Mouse (Mus musculus) liver, embryonic 14.5 days (tissue): Measurements from ENCODE around the gene Mtmr4. TPM values are rescaled to one million over a fixed set of nuclear protein-coding genes. Genes with fewer than 3 reads are reported as not detected.

ENCODE experiments used
- ATAC-seq: fragments of 200-750 bp; cut with Nextera tagmentation; 2 replicates; pipeline ENCODE4 v1.8.0; 2017; ENCODE audit warnings: moderate number of reproducible peaks, mild to moderate bottlenecking, moderate library complexity; ENCODE audit not compliant: insufficient read depth
- DNase-seq, 3 experiments: peaks; one replicate each; pipeline ENCODE4 v3.0.0-alpha.2; 2012 to 2013; ENCODE audit warnings: low read depth in 3 of 3, low spot score in 3 of 3
- H3K27ac ChIP-seq: fragments of 300-500 bp; sonication (generic); 2 replicates; pipeline ENCODE4 v1.5.1; 2014; ENCODE audit warnings: moderate library complexity, mild to moderate bottlenecking, control low read depth, inconsistent platforms
- H3K27me3 ChIP-seq: fragments of 300-500 bp; sonication (generic); 2 replicates; pipeline ENCODE4 v1.6.1; 2014; ENCODE audit warnings: mild to moderate bottlenecking, low read length, moderate library complexity; ENCODE audit not compliant: control insufficient read depth, insufficient read depth
- H3K36me3 ChIP-seq: fragments of 300-500 bp; sonication (generic); replicated peaks from 2 replicates; pipeline ENCODE4 v1.6.1; 2014; ENCODE audit warnings: low read depth; ENCODE audit not compliant: control insufficient read depth, insufficient read depth
- H3K4me1 ChIP-seq, 2 experiments: fragments of 200-500 bp in 1 of 2; fragments of 300-500 bp in 1 of 2; sonication (generic) in 1 of 2; replicated peaks; 2 replicates each; pipeline ENCODE4 v1.6.1; 2012 to 2014; ENCODE audit warnings: antibody characterized with exemption in 1 of 2, inconsistent platforms in 1 of 2, low read length in 1 of 2; ENCODE audit not compliant: control insufficient read depth in 2 of 2, insufficient read depth in 2 of 2
- H3K4me2 ChIP-seq: fragments of 300-500 bp; sonication (generic); 2 replicates; pipeline ENCODE4 v1.6.1; 2014; ENCODE audit warnings: low read depth, mild to moderate bottlenecking, control low read depth, moderate library complexity
- H3K4me3 ChIP-seq, 2 experiments: fragments of 200-500 bp in 1 of 2; fragments of 300-500 bp in 1 of 2; sonication (generic) in 1 of 2; 2 replicates each; pipeline ENCODE4 v1.5.1; 2012 to 2014; ENCODE audit warnings: low read depth in 2 of 2, low read length in 2 of 2, mild to moderate bottlenecking in 2 of 2, control low read depth in 1 of 2, inconsistent platforms in 1 of 2, moderate library complexity in 1 of 2; ENCODE audit not compliant: insufficient read depth in 1 of 2
- H3K9ac ChIP-seq: fragments of 300-500 bp; sonication (generic); replicated peaks from 2 replicates; pipeline ENCODE4 v1.6.1; 2014; ENCODE audit warnings: mild to moderate bottlenecking, control low read depth, moderate library complexity
- H3K9me3 ChIP-seq: fragments of 300-500 bp; sonication (generic); 2 replicates; pipeline ENCODE4 v1.6.1; 2016; ENCODE audit warnings: low read length, mixed read lengths; ENCODE audit not compliant: control insufficient read depth
- CTCF ChIP-seq: IDR thresholded peaks from 2 replicates; pipeline ENCODE4 v1.5.1; 2016; ENCODE audit warnings: antibody characterized with exemption, low read depth, control low read depth
- EP300 ChIP-seq: IDR thresholded peaks from 2 replicates; pipeline ENCODE4 v1.6.1; 2016; ENCODE audit warnings: antibody characterized with exemption, low read depth
- WGBS: fragments of 180-500 bp; shearing (Covaris S2); extraction: QIAGEN DNeasy Blood & Tissue Kit; methylation state at CpG from one replicate; pipeline ENCODE4 v1.1.7; 2014; ENCODE audit not compliant: insufficient replicate concordance; 5-methylcytosine and 5-hydroxymethylcytosine counted together
- polyA plus RNA-seq, 2 experiments: library from polyadenylated mRNA; depleted of rRNA in 1 of 2; stranded (reverse) in 1 of 2; unstranded in 1 of 2; fragments of >200 nt; fragmentation: Nextera tagmentation in 1 of 2; extraction: Ambion mirVana in 1 of 2; gene quantifications; 2 replicates each; pipeline versions ENCODE4 v1.2.1 to v1.2.3; 2012 to 2014

Gene Mtmr4
- polyA plus RNA-seq, 2 experiments, result 6.5 to 8.7 TPM

- H3K9ac ChIP-seq, result no peak overlapping the region
- TF ChIP-seq CTCF, result no peak
- no peak for TF ChIP-seq EP300
- no peak overlapping the region for H3K4me2 ChIP-seq
- H3K4me3 ChIP-seq, result no peak overlapping the region
- ATAC-seq (no peak), DNase-seq (no peak)
- no peaks in the 10 kb centered on the region for H3K27me3 ChIP-seq
- 82% methylated on average over 10 of the region's 10 CpGs for WGBS
- H3K4me1 ChIP-seq, result peaks cover 5% of the 10 kb centered on the region in 2 experiments; a peak in 2 of 4 replicates
- H3K27ac ChIP-seq, result no peak overlapping the region
- no peaks in the 10 kb centered on the region for H3K9me3 ChIP-seq
- peaks cover 60% of the 10 kb centered on the region for H3K36me3 ChIP-seq
Measured at GRCm38 (mm10) chr11:87600322-87600853, 8.4 kb downstream of the Mtmr4 start.

- ATAC-seq (no peak), DNase-seq (no peak)
- no peaks in the 10 kb centered on the region for H3K27me3 ChIP-seq
- no peaks in the 10 kb centered on the region for H3K4me1 ChIP-seq
- H3K9ac ChIP-seq, result no peak overlapping the region
- no peak overlapping the region for H3K4me3 ChIP-seq
- H3K27ac ChIP-seq, result no peak overlapping the region
- no peaks in the 10 kb centered on the region for H3K9me3 ChIP-seq
- 87% methylated on average over 9 of the region's 9 CpGs for whole genome bisulfite sequencing
- no peak overlapping the region for H3K4me2 ChIP-seq
- H3K36me3 ChIP-seq, result peaks cover 68% of the 10 kb centered on the region
- TF ChIP-seq CTCF, result no peak
Measured at GRCm38 (mm10) chr11:87602234-87602633, 10.3 kb downstream of the Mtmr4 start.

DNA sequence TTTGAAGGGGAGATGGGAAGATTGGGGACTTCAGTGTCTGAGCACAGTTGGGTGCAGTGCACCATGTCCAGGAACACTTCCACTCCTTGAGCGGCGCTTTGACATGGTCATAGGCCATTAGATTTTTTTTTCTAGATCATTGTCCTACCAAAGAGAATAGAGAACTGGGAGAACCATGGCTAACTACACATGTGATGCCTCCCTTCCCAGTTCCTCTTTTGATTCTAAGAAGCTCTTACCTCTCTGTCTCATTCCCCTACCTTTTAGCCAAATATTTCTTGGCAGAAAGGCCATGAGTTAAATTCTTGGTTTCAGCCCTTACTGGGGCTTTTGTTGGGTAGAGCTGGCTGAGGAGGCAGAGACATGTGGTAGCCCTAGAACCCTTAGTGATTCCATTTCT lies 11.6 kb downstream of the Mtmr4 start:
- Histone ChIP-seq H3K4me3 (no peak overlapping the region), H3K9me3 (no peaks in the 10 kb centered on the region), H3K9ac (no peak overlapping the region), H3K27me3 (no peaks in the 10 kb centered on the region), H3K4me1 (no peaks in the 10 kb centered on the region), H3K36me3 (peaks cover 56% of the 10 kb centered on the region), H3K4me2 (no peak overlapping the region), H3K27ac (no peak overlapping the region)
- WGBS, result 88% methylated on average over 2 of the region's 2 CpGs
- TF ChIP-seq EP300 (no peak), CTCF (no peak)
- ATAC-seq (no peak), DNase-seq (no peak)

GRCm38 (mm10) chr11:87609264-87609663 lies 17.3 kb downstream of the Mtmr4 start:
- no peaks in the 10 kb centered on the region for H3K4me1 ChIP-seq
- no peaks in the 10 kb centered on the region for H3K27me3 ChIP-seq
- ATAC-seq (no peak), DNase-seq (no peak)
- no peak overlapping the region for H3K9ac ChIP-seq
- no peaks in the 10 kb centered on the region for H3K9me3 ChIP-seq
- no peak overlapping the region for H3K27ac ChIP-seq
- no peak for TF ChIP-seq CTCF
- no peak for TF ChIP-seq EP300
- peaks cover 48% of the 10 kb centered on the region for H3K36me3 ChIP-seq
- WGBS, result 72% methylated on average over 7 of the region's 7 CpGs
- no peak overlapping the region for H3K4me2 ChIP-seq
- H3K4me3 ChIP-seq, result no peak overlapping the region

- Histone ChIP-seq H3K9ac (no peak overlapping the region), H3K27me3 (no peaks in the 10 kb centered on the region), H3K9me3 (no peaks in the 10 kb centered on the region), H3K4me1 (no peaks in the 10 kb centered on the region), H3K36me3 (peaks cover 45% of the 10 kb centered on the region), H3K4me2 (no peak overlapping the region), H3K27ac (no peak overlapping the region), H3K4me3 (no peak overlapping the region)
- ATAC-seq (no peak), DNase-seq (no peak)
- WGBS, result 85% methylated on average over 9 of the region's 9 CpGs
- TF ChIP-seq EP300, result no peak
- TF ChIP-seq CTCF, result no peak
Measured at GRCm38 (mm10) chr11:87611547-87611946, 19.6 kb downstream of the Mtmr4 start.
